Mouse (Mus musculus): ENCODE results near the gene Bag5.
"Not testable (repeated sequence)": the region's sequence is repeated elsewhere in the genome, so short reads cannot be mapped to it uniquely, and the experiment has no call there.

Bag5 gene

DNA sequence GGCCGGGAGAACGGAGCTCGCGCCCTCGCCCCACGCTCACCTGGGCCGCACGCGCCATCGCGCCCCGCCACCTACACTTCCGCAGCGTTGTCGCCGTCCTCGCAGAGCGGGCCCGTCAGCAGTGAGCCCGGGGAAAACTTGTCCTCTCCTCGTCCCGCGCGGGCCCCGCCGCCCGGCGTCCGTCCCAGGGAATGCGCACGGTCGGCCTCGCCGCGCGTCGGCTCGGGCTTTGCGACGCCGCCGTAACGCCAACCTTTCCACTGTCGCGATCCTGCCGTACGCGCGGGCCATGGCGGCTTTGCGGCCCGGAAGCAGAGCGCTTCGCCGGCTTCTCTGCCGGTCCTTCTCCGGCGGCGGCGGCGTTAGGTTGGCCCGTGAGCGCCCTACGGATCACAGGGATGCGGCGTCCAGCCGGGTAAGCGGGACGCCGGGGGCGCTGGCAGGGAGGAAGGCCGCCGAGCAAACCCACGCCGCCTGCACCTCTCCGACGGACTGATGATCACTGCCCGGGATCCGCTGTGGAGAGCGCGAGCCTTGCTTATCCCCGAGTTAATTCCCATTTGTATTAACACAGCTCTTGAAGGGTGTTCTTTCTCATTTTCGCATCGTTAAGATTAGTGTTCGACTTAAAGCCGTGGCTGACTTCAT lies at the start of gene Bag5, which contains the start of gene Apopt1:
TSS of gene Bag5 (minus strand) at position 254 of the 648 bp plus-strand sequence.
TSS of gene Apopt1 (plus strand) at position 258 of the 648 bp plus-strand sequence.
- DNase-seq, result peak; percentile 81 to 84

DNA sequence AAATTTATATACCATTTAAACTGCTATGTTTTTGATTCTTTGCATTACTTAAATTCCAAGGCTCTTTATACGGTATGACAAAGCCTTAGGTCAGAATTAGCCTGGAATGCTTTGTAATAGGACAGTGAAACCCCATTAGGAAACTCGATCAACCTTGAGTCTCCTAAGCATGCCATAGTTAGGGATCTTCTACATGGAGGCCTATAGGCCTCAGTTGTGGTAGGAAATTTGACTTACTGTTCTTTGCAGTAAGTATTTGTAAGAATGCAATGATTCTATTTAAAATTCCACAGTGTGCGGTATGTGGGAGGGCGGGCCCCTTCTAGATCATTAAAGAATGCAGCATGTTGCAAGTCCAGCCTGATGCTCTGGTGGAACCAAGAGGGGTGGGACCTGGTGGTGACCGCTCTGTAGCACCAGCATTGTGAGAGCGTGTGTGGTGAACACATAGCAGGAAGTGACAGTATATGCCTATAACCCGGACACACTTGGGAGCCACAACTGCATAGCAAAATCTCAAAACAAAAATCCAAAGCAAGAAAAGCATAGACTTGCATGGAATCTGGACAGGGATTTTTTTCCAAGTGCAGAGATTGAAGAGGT lies 47.4 kb upstream of the Bag5 start:
- no peak for DNase-seq

DNA sequence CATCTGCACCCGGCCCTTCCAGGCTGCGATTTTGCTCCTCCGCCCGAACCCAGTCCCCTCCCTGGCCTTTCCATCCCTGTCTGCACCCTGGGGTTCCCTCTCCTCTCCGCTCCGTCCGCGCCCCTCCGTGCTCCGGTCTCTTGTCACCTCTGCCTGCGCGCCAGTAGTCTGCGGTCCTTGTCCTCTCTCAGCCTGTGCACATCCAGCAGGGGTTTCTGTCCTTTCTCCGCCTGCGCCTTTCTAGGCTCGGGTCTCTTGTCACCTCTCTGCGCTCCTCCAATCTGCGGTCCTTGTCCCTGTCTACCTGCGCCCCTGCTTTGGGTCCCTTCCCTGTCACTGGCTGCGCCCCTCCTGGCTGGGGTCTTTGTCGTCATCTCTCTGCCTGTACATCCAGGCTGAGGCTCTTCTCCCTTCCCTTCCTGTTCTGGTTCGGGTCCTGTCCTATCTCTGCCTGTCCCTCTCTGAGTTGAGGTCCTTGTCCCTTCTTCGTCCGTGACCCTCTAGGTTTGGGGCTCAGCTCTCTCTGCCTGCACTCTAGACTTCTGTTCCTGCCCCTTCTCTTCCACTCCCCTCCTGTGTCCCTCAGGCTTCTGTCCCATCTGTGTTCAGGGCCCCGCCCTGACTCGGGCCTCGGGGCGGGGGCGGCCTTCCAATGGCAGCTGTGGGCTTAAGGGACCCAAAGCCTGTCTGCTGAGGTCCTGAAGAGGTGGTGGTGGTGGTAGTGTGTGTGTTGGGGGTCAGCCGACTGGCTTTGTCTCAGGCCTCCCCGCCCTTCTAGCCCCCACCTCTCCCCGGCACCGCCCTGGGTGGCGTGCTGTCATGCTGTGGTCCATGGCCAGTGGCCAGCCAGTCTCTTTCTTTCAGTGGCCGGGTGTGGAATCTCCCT lies 46.4 kb upstream of the Bag5 start:
- DNase-seq, result peak in 1 of 2 experiments; percentile 13

DNA sequence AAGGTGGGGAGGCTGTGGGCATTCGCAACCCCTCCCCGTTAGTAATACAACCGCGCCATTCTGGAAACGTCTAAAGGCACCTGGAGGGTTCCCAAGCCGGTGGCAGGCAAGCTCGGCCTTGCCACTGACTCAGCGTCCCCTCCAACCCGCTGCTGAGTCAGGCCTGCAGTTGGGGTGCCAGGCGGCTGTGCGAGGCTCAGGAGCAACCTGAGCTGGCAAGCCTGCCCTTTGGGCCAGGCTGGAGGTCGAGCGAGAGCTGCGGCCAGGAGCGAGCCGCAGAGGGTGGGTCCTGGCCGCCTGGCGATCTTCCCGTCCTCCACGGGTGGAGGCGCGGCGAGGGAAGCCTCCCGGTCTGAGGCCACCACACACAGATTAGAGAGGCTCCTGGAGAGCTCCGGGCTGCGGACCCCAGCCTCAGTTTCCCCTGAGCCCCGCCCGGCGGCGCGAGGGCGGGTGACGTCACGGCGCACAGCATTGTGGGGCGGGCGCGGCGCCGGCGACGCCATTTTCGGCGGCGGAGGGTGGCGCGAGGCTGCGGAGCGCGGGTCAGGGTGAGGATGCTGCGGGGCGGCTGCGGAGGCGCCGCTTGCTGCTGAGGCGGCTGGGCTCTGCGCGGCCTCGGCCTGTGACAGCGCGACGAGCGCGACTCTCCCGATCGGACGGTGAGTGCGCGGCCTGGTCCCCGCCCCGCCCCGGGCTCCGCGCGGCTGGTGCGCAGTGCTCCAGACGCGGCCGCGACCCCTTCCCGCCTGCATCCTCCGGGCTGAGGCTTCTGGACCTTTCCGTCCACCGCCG lies 45.5 kb upstream of the Bag5 start, which contains the start of gene Klc1:
TSS of gene Klc1 (plus strand) at position 469 of the 795 bp plus-strand sequence.
- DNase-seq, result peak; percentile 58 to 84

DNA sequence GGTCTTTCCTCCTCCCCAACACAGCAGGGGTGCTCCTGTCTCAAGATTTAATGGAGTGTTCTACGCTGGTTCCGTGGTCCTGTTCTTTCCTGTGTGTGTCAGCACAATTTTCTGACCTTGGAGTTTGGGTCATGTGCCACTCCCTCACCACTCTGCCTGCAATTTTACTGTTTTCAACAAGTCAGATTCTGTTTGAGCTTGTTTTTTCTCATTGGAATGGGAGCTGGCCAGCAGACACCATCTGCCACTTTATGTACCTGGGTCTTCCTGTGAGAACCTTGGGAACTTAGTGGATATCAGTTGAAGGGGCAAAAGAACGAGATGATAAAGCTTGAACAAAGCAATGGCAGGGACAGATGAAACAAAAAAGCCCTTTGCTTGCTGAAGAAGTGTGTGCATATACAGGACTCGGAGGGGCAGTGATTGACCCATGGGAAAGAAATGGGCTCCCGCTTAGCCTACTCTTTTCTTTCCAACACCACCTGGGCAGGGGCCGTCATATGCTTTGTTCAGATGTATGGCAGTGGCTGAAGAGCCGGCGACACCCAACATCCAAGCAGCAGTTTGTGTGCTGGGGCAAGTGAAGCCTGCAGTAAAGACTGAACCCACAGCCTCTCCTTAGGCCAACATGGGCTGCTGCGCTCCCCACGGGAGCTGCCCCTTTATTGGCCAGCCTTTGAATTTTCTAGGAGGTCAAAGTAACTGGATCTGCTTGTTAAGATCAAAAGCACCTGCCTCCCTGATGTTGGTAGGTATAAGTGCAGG lies 44.7 kb upstream of the Bag5 start:
- no peak for DNase-seq

DNA sequence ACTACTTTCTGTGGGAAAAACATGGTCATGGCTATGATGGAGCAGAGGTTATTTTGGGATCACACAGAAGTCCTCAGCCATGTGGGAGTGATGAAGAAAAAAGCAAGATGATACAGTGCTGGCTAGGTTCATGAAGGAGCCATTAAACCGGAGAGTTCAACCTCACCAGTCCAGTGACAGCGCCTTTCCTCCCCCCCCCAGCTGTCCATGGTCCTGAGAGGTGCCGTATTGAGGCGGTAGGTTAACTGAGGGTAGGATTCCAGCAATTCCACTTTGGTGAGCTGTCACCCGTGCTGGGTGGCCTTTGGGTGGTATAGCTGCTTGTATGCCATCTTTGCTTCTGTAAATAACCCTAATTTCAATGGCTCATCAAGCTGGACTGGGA lies 43.6 kb upstream of the Bag5 start:
- DNase-seq, result no peak

DNA sequence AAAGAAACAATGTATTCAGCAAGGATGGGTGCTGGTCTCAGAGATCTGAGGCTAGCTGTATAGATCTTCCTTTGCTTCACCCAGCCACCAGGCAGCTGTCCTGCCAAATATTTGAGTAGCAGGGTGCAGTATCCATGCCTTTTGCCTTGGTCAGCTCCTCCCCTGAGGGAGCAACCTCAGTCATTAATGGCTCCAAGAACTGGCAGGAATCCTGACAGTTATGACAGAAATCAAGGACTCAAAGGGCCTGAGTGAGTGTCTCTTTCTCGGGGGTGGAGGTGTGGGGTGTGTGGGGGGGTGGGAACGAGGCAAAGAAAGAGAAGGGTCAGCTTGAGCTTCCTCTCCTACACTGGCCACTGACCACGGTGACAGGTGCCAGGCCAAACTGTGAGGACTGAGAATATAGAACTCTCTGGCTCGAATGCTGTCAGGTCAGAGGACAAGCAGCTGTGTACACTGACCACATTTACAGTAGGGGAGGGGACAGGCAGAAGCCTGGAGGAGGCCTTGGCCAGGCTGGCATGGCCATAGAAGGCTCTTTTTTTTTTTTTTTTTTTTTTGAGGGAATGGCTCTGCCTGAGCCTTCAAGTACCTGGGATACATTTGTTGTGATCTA lies 43.1 kb upstream of the Bag5 start:
- DNase-seq, result no peak

DNA sequence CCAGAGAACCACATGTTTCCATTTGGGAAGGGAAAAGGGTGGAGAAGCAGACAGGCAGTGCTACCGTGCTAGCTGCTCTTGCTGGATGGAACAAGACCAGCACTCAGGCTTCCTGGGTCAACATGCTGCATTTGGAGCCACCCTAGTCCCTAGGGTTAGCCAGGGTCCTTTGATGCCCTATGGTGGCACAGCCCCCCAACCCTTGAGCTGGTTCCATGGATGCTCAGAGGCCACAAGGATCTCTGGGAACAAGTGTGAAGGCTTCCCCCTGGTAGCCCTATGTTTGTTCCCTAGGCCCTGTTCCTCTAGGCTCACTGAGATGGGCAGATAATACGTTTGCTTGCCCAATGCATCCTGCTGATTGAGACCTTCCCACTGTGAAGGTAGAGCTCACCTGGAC lies 42.2 kb upstream of the Bag5 start:
- no peak for DNase-seq

DNA sequence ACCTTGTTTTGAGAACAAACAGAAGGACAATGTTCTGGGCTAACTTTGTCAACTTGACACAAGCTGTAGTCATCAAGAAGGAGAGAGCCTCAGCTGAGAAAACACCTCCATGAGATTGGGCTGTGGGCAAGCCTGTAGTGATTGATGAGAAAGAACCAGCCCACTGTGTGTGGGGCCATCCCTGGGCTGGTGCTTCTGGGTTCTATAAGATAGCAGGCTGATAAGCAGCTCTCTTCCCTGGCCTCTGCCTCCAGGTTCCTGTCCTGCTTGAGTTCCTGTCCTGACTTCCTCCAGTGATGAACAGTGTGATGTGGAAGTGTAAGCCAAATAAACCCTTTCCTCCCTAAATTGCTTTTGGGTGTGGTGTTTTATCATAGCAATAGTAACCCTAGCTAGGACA lies 41.7 kb upstream of the Bag5 start:
- no peak for DNase-seq

DNA sequence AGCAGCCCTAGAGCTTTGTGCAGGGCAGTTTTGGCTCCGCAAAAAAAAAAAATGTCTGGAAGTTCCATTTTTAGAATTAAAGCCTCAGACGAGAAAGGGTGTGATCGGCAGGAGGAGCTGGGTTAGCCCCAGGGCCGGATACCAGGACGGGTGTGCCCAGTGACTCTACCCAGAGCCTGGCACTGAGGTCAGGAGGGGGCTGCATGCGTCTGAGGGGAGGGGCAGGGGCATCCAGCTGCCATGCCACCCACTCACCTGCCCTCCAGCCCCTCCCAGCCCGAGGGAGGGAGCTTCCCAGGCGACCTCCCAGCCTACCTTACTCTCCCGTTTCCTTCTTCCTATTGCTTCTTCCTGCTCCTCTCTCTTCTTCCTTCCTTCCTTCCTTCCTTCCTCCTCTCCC lies 40.3 kb upstream of the Bag5 start:
- DNase-seq, result no peak

DNA sequence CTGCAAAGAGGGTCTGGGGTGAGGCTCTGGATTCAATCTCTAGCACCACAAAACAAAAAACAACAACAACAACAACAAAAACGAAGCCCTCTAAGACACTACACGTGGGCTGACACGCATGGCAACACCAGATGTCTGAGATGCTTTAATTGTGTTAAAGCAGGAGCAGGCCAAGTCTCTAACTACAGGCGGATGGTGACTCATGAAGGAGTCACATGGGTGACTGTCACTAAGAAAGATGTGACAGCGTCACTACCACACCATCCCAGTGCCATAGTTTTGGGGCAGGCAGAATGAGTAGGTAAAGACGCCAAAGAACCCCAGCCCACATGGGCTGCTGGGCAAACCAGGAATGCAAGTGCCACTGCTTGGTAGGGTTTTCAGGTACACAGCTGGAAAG lies 39.4 kb upstream of the Bag5 start:
- DNase-seq, result no peak

DNA sequence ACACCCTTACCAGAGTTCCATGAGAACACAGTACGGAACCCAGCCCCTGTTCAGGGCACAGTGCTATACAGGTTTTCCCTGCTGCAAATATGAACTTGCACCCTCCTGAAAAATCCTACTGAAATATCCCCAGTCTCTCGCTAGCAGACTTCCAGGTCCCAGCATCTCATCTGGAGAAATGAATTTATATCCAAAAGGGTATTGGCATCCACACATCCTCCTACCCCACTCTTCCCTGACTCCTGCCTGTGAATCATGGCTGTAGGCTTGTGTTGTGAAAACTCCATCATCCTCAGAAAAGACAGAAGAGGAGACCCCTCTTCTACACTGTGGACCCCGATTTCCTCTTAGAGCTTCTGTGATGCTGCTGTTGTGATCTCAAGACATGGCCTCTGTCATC lies 37.7 kb upstream of the Bag5 start:
- DNase-seq, result no peak

DNA sequence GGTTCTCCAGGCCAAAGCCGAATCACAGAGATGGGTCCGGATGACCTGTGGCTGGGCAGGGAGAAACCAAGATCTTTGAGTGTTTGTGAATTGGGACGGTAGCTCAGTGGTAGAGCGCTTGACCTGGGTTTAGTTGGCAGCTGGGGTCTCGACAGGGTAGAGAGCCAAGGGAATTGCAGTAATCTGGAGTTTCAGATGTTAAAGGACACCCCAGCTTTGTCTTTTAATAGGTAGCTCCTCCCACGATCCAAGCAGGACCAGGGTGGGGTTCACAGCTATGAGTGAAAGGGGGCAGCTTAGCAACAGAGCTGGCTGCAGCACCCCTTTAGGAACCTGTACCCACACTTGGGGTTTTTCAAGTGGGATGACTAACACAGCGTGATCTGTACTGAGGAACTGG lies 34.4 kb upstream of the Bag5 start:
- no peak for DNase-seq

DNA sequence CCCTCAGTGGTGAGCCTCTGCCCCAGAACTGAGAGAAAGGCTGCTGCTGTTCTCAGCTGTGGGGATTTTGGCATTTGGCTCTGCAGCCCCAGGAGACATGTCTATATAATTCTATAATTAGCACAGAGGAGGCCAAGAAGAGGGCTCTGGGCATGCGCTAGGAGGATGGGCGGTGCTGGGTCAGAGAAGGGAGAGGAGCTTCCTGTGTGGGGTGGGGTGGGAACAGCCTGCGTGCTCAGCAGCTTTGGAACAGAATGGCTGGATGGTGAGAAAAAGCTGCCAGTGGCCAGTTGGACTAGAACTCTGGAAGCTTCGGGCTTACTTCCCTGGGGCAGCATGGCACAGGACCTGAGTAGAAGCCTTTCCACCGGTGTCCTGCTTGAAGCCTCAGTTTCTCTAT lies 33.0 kb upstream of the Bag5 start:
- peak; percentile 67 to 68 for DNase-seq

DNA sequence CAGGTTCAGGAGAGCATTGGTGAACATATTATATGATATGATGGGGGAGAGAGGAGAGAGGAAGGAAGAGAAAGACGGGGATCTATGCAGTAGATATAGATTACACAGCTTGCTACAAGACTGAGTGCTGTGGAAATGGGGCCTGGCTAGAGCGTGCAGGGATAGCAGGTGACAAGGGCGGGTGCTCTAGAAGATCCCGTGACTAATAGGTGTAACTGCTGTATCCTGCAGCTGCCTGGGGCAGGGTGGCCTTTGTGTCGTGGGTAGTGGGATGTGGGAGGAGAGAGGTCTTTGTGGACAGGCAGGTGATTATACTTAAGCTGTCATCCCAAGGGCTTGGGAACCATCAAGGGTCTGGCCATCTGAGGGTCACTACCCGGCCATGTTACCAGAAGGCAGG lies 32.2 kb upstream of the Bag5 start:
- DNase-seq, result no peak

DNA sequence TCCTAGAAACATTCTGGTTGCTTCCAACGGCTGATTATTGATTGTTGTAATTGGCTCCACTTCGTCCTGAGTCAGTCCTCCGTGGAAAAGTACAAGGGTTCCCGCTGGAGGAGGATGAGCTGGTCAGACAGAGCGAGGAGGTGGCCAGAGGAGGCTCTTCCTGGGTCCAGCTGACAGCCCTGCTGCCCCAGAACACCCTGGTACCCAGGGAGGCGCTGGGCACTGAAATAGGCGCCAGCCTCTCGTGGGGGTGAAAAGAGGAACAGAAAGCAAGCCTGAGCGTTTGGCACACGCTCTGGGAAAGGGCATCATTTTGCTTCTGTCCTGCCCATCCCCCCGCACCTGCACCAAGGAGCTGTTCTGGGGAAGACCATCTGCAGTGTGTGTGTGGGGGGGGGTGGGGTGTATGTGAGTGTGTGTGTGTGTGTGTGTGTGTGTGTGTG lies 30.9 kb upstream of the Bag5 start:
- peak; percentile 56 to 65 for DNase-seq

DNA sequence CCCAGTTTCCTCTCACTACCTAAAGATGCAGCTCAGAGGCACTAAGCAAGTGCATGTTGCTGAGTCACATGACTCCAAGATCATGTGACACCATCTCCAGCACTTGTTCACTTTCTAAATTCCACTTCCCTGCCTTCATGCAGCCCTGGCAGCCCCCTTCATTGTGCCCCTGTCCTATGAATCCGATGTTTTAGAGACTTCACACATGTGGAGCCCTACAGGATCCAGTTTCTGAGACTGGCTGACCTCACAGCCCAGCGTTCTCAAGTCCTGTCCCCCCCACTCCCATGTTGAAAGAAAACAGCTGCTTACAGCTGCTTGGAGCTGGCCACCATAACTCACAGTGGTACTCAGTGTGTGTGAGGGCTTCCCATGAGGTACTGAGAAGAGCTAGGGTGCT lies 30.4 kb upstream of the Bag5 start:
- DNase-seq, result no peak

DNA sequence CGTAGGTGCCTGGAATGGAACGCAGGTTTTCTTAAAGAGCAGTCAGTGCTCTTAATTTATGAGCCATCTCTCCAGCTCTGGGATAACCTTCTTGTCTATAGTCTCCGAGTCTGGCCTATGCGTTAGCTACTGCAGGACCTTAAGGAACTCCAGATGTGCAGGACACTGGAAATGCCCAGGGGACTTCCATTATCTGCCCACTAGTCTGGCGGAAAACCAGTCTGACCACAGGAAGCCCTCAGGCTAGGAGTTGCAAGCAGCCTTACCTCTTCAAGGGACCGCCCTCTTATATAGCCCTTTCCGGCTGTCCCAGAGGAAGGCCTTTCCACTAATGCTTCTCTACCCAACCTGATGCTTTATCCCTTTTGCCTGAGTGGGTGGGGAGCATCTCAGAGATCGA lies 28.3 kb upstream of the Bag5 start:
- no peak for DNase-seq

DNA sequence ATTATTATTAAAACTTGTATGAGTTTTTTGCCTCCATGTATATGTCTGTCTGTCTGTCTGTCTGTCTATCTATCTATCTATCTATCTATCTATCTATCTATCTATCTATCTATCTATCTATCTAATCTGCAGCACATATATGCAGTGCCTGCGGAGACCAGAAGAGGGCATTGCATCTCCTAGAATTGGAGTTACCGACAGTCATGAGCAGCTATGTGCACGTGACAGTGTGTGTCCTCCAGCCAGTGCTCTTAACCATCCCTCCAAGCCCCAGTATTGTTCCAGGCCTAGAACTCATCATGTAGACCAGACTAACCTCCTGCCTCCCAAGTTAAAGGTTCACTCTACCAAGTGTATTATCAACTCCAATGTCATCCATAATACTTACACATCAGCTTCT lies 25.7 kb upstream of the Bag5 start:
- DNase-seq, result peak in 1 of 2 experiments; percentile 67

DNA sequence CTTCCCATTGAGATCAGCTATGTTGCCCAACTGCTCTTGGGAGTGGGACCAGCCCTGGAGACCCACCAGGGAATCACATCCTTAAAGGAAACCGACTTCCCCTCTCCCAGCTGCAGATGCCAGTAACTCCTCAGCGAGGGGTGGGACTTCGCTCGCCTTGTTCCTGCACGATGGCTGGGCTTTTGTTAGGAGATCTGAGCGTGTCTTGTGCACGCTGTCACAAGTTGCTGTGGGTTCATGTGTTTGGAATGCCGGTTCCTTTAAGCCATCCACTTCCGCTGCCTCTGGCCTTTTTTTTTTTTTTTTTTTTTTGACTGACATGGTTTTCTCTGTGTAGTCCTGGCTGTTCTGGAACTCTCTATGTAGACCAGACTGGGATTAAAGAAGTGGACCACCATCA lies 24.3 kb upstream of the Bag5 start:
- no peak for DNase-seq

DNA sequence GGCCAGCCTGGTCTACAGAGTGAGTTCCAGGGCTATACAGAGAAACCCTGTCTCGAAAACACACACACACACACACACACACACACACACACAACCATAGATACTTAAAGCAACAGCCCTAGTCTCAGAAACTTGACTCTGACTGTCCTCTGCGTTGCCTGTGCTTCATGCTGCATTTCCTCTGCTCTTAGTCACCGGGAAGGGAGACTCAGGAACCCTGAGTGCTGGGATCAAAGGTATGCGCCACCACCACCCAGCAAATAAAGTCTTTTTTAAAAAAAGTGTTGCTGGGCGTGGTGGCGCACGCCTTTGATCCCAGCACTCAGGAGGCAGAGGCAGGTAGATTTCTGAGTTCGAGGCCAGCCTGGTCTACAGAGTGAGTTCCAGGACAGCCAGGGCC lies 23.6 kb upstream of the Bag5 start:
- not testable (repeated sequence) for DNase-seq

DNA sequence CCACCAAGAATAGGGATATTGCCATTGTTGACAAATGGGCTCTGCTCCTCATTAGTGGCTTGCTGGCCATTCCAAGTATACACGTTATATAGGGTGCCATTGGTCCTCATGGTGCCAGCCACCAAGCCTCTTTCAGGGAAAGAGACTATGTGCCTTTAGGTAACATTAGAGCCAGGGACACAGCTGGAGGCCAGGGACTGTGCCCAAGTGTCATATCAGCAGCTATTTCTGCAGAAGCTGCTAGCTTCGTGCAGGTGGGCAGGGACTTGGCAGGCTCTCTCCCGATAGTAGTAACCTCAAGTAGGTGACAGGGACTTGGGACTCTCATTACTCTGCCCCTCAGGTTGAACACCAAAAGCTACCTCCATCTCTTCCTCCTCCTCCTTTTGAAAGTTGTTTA lies 21.9 kb upstream of the Bag5 start:
- no peak for DNase-seq
